Mouse (Mus musculus): ENCODE measurements around the gene Bsg. TPM values are rescaled to one million over a fixed set of nuclear protein-coding genes. Genes with fewer than 3 reads are reported as not detected.

The Bsg gene
- polyA plus RNA-seq (2015; fragmentation: Nextera tagmentation; extraction: Ambion mirVana) = 690 and 717 TPM in 2 replicates

DNA sequence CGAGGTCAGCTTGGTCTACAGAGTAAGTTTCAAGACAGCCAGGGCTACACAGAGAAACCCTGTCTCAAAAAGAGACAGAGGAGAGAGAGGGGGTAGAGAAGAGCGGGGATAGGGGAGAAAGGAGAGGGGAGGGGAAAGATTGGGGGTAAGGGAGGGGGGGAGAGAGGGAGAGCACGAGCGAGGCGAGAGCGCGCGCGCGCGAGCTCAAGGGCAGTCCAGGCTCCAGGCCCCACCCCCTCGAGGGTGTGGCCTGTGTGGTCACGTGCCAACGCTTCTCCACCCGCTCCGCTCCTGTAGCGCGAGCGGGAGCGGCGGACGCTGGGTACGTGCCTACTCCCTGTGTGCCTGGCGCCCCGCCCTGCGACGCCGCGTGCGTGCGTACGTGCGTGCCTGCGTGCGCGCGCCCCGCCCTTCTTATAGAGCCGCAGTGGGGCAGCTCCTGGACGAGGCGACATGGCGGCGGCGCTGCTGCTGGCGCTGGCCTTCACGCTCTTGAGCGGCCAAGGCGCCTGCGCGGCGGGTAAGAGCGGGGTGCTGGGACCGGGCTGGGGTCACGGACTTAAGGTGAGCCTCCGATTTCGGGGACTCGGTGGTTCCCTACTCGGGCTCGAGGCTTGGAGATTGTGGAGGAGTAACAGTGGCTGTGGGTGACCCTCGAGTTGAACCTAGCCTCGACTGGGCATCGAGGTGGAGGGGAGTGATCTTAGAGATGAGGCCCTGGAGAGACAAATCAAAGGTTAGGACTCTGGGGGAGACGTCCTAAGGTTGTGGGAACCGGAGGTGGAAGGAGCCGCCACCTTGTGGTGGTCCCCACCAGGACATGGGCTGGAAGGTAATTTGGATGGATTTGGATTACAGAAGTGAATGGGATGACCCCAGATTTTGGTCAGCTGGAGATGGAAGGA is at the start of gene Bsg:
Gene Bsg (plus strand): TSS at position 427 of the 905 bp plus-strand sequence.
- peak within 1 kb of the TSS; percentile 94 for H3K4me2 ChIP-seq
- H3K27me3 ChIP-seq = no peaks in the 10 kb centered on the region
- under 1% methylated on average over 59 of the region's 65 CpGs for WGBS

DNA sequence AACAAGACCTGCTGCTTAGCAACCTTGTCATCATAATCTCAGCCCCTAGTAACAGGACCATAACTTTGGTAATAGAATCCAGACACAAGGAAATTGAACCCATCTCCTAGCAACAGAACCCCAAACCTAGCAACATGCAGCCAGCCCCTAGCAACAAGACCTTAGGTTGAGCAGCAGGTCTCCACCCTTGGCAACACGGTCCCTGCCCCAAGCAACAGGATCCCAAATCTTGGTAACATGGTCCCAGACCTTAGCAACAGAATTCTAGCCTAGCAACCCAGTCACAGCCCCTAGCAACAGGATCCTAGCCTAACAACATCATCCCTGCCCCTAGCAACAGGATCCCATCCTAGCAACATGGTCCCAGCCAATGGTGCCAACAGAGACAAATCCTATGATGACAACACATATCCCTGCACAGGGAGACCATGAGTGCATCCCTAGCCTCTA is 49.3 kb upstream of the Bsg start:
- peak; percentile 79 for ATAC-seq (ENCODE audit: low FRiP score)
- Histone ChIP-seq H3K4me2 (no peak overlapping the region), H3K4me3 (no peak overlapping the region), H3K27ac (peak overlapping the region; percentile 67; the same call in 1 of the 2 replicates), H3K27me3 (peaks cover 13% of the 10 kb centered on the region), H3K9me3 (no peaks in the 10 kb centered on the region), H3K36me3 (no peaks in the 10 kb centered on the region), H3K4me1 (replicated peaks) (peaks cover 10% of the 10 kb centered on the region), H3K9ac (no peak overlapping the region)
- 19% methylated on average over 1 of the region's 1 CpGs for WGBS

More for the DNA sequence above, at the start of gene Bsg:
- peak within 1 kb of the TSS; percentile 66 for H3K4me3 ChIP-seq
- H3K9ac ChIP-seq = peak within 1 kb of the TSS; percentile 87
- H3K27ac ChIP-seq = peak within 1 kb of the TSS; percentile 83
- peaks cover 41% of the 10 kb centered on the region for H3K4me1 ChIP-seq (replicated peaks)
- peaks cover 13% of the 10 kb centered on the region for H3K36me3 ChIP-seq
- H3K9me3 ChIP-seq = no peaks in the 10 kb centered on the region
- peak; percentile 95 for ATAC-seq (ENCODE audit: low FRiP score)

DNA sequence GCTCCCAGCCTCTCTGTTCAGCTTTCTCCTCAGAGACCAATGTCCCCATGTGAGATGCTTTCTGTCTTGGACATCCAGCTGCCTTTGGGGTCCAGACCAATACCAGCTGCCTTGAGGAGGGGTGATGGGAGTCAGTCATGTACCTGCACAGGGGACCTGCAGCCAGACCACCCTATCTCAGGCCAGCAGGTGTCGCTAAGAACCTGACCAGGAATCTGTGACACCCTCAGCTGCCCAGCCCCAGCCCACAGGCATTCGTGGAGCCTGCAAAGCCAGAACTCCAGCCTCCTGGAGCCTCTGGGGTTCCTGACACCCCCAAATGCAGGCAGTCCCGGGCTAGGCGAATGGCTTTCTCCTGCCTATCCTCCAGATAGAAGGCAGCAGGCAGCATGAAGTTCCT is 45.5 kb upstream of the Bsg start:
- WGBS = 17% methylated on average over 4 of the region's 4 CpGs

DNA sequence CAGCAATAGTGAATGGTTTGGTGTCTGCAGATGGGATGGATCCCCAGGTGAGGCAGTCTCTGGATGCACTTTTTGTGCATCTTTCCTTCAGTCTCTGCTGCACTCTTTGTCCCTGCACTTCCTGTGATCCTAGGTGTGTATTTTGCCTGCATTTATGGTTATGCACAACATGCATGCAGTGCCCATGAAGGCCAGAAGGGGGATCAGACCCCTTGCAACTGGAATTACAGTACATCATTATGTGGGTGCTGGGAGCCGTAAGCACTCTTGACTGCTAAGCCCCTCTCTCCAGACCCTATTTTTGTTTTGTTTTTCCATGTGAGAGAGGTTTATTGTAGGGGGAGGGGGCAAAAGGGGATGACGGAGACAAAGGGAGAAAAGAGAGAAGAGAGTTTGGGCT is 44.0 kb upstream of the Bsg start:
- WGBS = 86% methylated on average over 2 of the region's 2 CpGs
- H3K4me3 ChIP-seq = no peak overlapping the region
- no peaks in the 10 kb centered on the region for H3K9me3 ChIP-seq
- no peak for ATAC-seq (ENCODE audit: low FRiP score)
- no peak overlapping the region for H3K4me2 ChIP-seq
- H3K27ac ChIP-seq = no peak overlapping the region
- peaks cover 6% of the 10 kb centered on the region for H3K4me1 ChIP-seq (replicated peaks)
- no peak overlapping the region for H3K9ac ChIP-seq
- H3K27me3 ChIP-seq = no peaks in the 10 kb centered on the region
- no peaks in the 10 kb centered on the region for H3K36me3 ChIP-seq

More for the DNA sequence above, 45.5 kb upstream of the Bsg start:
- Histone ChIP-seq H3K27ac (no peak overlapping the region), H3K9ac (no peak overlapping the region), H3K4me1 (replicated peaks) (peaks cover 10% of the 10 kb centered on the region), H3K4me3 (no peak overlapping the region), H3K36me3 (no peaks in the 10 kb centered on the region), H3K27me3 (no peaks in the 10 kb centered on the region), H3K4me2 (no peak overlapping the region), H3K9me3 (no peaks in the 10 kb centered on the region)
- ATAC-seq (ENCODE audit: low FRiP score) = no peak

DNA sequence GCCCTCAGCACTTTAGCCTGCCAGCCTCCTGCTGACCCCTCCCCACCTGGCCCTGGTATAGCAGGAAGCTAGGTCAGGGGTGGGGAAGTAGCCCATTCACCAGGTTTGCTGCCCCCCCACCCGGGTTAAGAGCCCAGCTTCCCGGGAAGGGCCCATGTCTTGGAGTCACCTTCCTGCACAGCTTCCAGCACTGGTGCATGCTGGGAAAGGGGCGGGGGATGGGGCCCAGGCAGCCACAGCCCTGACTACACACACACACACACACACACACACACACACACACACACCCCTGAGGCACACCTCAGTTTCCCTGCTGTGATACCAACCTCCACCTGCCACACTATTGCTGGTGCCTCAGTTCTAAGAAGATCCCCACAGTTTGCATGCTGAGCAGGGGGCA is 42.4 kb upstream of the Bsg start:
- WGBS = 52% methylated on average over 3 of the region's 3 CpGs
- Histone ChIP-seq H3K9me3 (no peaks in the 10 kb centered on the region), H3K4me2 (no peak overlapping the region), H3K4me1 (replicated peaks) (0 out of 2 replicates have a peak, but pooled peaks cover 4% of the 10 kb centered on the region), H3K36me3 (no peaks in the 10 kb centered on the region), H3K9ac (no peak overlapping the region), H3K27me3 (no peaks in the 10 kb centered on the region), H3K4me3 (no peak overlapping the region), H3K27ac (no peak overlapping the region)
- no peak for ATAC-seq (ENCODE audit: low FRiP score)

DNA sequence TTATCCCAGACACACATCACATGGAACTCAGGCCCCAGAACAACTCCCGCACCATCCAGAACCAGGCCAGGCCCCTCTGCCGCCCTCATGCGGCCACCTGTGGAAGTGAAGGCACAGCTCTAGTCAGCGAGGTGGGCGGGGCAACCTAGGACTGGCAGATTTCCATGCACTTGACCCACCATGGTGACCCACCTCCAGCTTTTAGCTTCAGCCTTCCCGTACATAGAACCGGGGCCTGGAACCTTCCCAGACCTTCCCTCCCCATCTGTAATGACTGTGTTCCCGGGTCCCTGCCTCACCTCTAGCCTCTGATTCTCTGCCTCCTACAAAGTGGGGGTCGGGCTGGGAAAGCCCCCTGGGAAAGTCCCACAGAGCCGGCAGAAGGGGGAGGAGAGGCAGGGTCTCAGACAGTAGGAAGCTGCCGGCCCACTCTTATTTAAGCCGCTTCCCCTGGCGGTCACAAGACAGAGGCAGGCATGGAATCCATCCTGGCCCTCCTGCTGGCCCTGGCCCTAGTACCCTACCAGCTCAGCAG is 40.1 kb upstream of the Bsg start, which contains the start of gene Madcam1:
Gene Madcam1 (plus strand): TSS at position 429 of the 535 bp plus-strand sequence.
- peaks cover 12% of the 10 kb centered on the region for H3K4me1 ChIP-seq (replicated peaks)
- no peak within 1 kb of the TSS for H3K9ac ChIP-seq
- no peaks in the 10 kb centered on the region for H3K9me3 ChIP-seq
- no peak within 1 kb of the TSS for H3K4me2 ChIP-seq
- no peak within 1 kb of the TSS for H3K4me3 ChIP-seq
- H3K27me3 ChIP-seq = no peaks in the 10 kb centered on the region
- no peaks in the 10 kb centered on the region for H3K36me3 ChIP-seq
- WGBS = 13% methylated on average over 13 of the region's 13 CpGs
- ATAC-seq (ENCODE audit: low FRiP score) = no peak
- H3K27ac ChIP-seq = no peak within 1 kb of the TSS

DNA sequence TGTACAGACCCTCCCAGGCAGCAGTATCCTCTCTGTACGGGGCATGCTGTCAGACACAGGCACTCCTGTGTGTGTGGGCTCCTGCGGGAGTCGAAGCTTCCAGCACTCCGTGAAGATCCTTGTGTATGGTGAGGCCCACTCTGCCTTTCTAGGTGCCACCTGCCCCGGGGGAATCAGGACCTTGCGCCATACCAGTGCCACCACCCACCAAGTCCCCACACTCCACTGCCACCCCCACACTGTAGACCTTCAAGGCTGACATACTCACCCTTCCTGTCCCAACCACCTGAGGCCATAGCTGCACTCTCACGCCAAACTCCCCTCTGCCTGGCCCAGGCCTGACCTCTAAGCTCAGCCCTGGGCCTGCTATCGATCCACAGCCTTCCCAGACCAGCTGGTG is 39.2 kb upstream of the Bsg start:
- no peak overlapping the region for H3K4me3 ChIP-seq
- H3K9ac ChIP-seq = no peak overlapping the region
- H3K36me3 ChIP-seq = no peaks in the 10 kb centered on the region
- no peak overlapping the region for H3K4me2 ChIP-seq
- H3K4me1 ChIP-seq (replicated peaks) = peaks cover 14% of the 10 kb centered on the region
- ATAC-seq (ENCODE audit: low FRiP score) = no peak
- WGBS = 84% methylated on average over 8 of the region's 8 CpGs
- H3K27me3 ChIP-seq = no peaks in the 10 kb centered on the region
- H3K9me3 ChIP-seq = no peaks in the 10 kb centered on the region
- no peak overlapping the region for H3K27ac ChIP-seq

DNA sequence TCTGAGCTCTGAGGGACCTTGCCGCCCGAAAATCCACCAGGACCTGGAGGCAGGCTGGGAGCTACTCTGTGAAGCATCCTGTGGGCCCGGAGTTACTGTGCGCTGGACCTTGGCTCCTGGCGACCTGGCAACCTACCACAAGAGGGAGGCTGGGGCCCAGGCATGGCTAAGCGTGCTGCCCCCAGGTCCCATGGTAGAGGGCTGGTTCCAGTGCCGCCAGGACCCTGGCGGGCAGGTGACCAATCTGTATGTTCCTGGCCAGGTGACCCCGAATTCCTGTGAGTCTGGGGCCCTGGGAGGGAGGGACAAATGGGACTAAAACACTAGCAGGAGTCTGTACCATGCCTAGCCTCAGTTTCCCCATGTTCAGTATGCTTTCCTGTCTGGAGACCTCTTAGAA is 37.8 kb upstream of the Bsg start:
- H3K9ac ChIP-seq = no peak overlapping the region
- no peak overlapping the region for H3K27ac ChIP-seq
- H3K4me3 ChIP-seq = no peak overlapping the region
- H3K9me3 ChIP-seq = no peaks in the 10 kb centered on the region
- H3K4me1 ChIP-seq (replicated peaks) = peaks cover 28% of the 10 kb centered on the region
- H3K36me3 ChIP-seq = no peaks in the 10 kb centered on the region
- H3K27me3 ChIP-seq = no peaks in the 10 kb centered on the region
- WGBS = 70% methylated on average over 9 of the region's 9 CpGs
- no peak overlapping the region for H3K4me2 ChIP-seq
- no peak for ATAC-seq (ENCODE audit: low FRiP score)

DNA sequence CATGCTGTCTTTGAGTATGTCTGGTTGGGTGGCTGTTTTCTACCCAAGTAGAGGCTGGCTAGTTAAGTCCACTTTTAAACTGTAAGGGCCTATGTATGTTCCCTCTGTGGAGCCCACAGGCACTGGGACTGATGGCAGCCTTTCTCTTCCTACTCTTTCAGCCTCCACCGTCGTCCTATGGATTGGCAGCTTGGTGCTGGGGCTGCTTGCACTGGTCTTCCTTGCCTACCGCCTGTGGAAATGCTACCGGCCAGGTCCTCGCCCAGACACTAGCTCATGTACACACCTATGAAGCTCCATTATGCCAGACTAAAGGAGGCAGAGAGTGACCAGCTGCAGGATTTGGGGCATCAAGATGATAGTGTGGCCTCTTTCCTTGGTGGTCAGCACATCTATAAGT is 36.2 kb upstream of the Bsg start:
- Histone ChIP-seq H3K27me3 (no peaks in the 10 kb centered on the region), H3K27ac (peak overlapping the region; percentile 98), H3K9ac (peak overlapping the region; percentile 94; the same call in 1 of the 2 replicates), H3K36me3 (peaks cover 10% of the 10 kb centered on the region), H3K9me3 (no peaks in the 10 kb centered on the region), H3K4me3 (peak overlapping the region; percentile 88), H3K4me2 (peak overlapping the region; percentile 97), H3K4me1 (replicated peaks) (peaks cover 35% of the 10 kb centered on the region)
- no peak for ATAC-seq (ENCODE audit: low FRiP score)
- 78% methylated on average over 5 of the region's 5 CpGs for WGBS

DNA sequence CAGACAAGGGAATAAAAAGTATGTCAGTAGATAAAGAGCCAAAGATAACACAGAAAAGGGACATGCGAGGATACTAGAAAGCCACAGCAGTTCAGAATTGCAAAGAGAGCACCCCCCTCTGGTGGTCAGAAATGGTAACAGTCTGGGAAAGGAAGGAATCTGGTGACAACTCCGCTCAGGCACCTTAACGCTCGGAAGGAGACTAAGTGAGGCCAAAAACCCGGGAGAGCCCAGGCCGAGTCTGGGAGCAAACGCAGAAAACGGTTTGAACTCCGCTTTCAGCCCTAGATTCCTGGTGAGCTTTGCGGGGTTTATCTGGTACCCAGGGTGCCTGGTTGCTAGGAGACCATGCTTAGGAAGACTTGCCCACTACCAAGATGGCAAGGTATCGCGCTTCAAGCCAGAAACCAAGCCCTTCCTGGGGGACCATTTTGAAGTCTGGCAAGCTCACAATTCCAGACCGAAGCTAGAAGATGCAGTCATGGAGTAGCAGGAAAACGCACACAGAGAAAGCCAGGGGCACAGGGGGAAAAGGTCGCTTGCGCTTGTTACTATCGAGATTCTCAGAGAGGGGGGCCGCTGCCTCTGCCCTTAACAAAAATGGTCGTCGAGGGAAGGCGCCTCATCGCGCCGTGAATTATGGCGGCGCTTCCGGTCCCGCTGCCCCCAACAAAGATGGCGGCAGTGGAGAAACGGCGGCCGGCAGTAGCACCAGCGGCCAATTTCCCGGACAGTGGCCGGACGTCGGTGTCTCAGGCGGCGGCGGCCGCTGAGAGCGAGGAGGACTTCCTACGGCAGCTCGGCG is 35.3 kb upstream of the Bsg start, which contains the start of gene Tpgs1:
Gene Tpgs1 (plus strand): TSS at position 599 of the 805 bp plus-strand sequence.
- H3K36me3 ChIP-seq = peaks cover 18% of the 10 kb centered on the region
- H3K4me2 ChIP-seq = peak within 1 kb of the TSS; percentile 97
- ATAC-seq (ENCODE audit: low FRiP score) = peak; percentile 83
- WGBS = under 1% methylated on average over 45 of the region's 45 CpGs
- peaks cover 35% of the 10 kb centered on the region for H3K4me1 ChIP-seq (replicated peaks)
- H3K9me3 ChIP-seq = no peaks in the 10 kb centered on the region
- H3K4me3 ChIP-seq = peak within 1 kb of the TSS; percentile 88
- peak within 1 kb of the TSS; percentile 94 for H3K9ac ChIP-seq
- peak within 1 kb of the TSS; percentile 98 for H3K27ac ChIP-seq
- H3K27me3 ChIP-seq = no peaks in the 10 kb centered on the region

DNA sequence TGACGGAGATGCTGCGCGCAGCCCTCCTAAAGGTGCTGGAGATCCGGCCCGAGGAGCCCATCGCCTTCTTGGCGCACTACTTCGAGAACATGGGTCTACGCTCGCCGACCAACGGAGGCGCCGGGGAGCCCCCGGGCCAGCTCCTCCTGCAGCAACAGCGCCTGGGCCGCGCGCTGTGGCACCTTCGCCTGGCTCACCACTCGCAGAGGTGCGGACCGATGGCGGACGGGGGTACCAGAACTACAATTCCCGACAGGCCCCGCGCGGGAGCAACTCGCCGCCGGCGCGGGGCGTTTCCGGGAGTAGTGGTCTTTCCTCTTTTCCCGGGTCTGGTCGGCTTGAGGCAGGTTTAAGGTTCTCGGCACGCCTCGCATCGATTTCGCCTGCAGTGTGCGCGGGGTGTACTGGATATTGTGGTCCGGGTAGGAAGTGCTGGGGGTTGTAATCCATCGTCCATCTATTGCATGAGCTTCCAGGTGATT is 34.7 kb upstream of the Bsg start:
- Histone ChIP-seq H3K4me2 (peak overlapping the region; percentile 97), H3K36me3 (peaks cover 21% of the 10 kb centered on the region), H3K9ac (peak overlapping the region; percentile 94), H3K9me3 (no peaks in the 10 kb centered on the region), H3K27me3 (no peaks in the 10 kb centered on the region), H3K4me3 (peak overlapping the region; percentile 88), H3K27ac (peak overlapping the region; percentile 98), H3K4me1 (replicated peaks) (peaks cover 31% of the 10 kb centered on the region)
- peak; percentile 70 for ATAC-seq (ENCODE audit: low FRiP score)
- 0% methylated on average over 47 of the region's 47 CpGs for WGBS
